Mouse (Mus musculus) embryonic facial prominence, embryonic 13.5 days (tissue): ENCODE data around the gene Bud23. TPM values are rescaled to one million over a fixed set of nuclear protein-coding genes. Genes with fewer than 3 reads are reported as not detected.

Experiments used
- ATAC-seq: fragments of 200-750 bp; cut with Nextera tagmentation; 2 replicates; pipeline ENCODE4 v1.8.0; 2017; ENCODE audit warnings: low read depth; ENCODE audit not compliant: insufficient number of reproducible peaks, insufficient read depth, low FRiP score, low TSS enrichment
- H3K27ac ChIP-seq: fragments of 300-500 bp; sonication (generic); 2 replicates; pipeline ENCODE4 v1.5.1; 2015; ENCODE audit warnings: moderate library complexity, mild to moderate bottlenecking, inconsistent platforms
- H3K27me3 ChIP-seq: fragments of 300-500 bp; sonication (generic); 2 replicates; pipeline ENCODE4 v1.6.1; 2015; ENCODE audit warnings: mild to moderate bottlenecking, inconsistent platforms
- H3K36me3 ChIP-seq: fragments of 300-500 bp; sonication (generic); 2 replicates; pipeline ENCODE4 v1.6.1; 2015; ENCODE audit warnings: mild to moderate bottlenecking, inconsistent platforms
- H3K4me1 ChIP-seq: fragments of 300-500 bp; sonication (generic); 2 replicates; pipeline ENCODE4 v1.6.1; 2015; ENCODE audit warnings: inconsistent platforms
- H3K4me2 ChIP-seq: fragments of 300-500 bp; sonication (generic); 2 replicates; pipeline ENCODE4 v1.6.1; 2015; ENCODE audit warnings: moderate library complexity, mild to moderate bottlenecking, inconsistent platforms
- H3K4me3 ChIP-seq: fragments of 300-500 bp; sonication (generic); 2 replicates; pipeline ENCODE4 v1.5.1; 2015; ENCODE audit warnings: mild to moderate bottlenecking, inconsistent platforms
- H3K9ac ChIP-seq: fragments of 300-500 bp; sonication (generic); 2 replicates; pipeline ENCODE4 v1.6.1; 2015; ENCODE audit warnings: mild to moderate bottlenecking, inconsistent platforms
- H3K9me3 ChIP-seq: fragments of 300-500 bp; sonication (generic); 2 replicates; pipeline ENCODE4 v1.6.1; 2016; ENCODE audit warnings: inconsistent platforms
- WGBS: fragments of 180-500 bp; shearing (Covaris S2); methylation state at CpG from one replicate; pipeline ENCODE4 v1.1.7; 2015; ENCODE audit warnings: mixed read lengths; 5-methylcytosine and 5-hydroxymethylcytosine counted together
- polyA plus RNA-seq: library from polyadenylated mRNA; unstranded; fragments of >200 nt; fragmentation: Nextera tagmentation; extraction: Ambion mirVana; gene quantifications from 2 replicates; pipeline ENCODE4 v1.2.1, GENCODE M21; 2015

Bud23 gene
- polyA plus RNA-seq, 1 experiment from 2014 or later: 147 TPM

DNA sequence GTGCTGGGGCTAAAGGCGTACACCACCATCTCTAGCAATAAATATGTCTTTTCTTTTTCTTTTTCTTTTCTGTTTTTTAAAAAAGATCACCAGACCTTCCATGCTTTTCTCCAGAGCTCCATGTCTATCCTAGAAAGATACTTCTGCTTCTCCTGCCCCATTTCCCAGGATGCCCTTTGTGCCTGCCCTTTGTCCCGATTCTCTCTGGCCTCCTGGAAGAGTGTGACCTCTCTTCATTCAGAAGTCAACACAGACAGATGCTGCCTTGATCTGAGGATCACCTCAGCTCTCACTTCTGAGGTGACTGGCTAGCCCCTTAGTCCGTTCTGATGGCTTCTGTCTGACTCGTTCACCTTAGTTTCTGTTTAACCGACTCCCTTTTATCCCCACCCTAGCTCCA, 15.8 kb upstream of the Bud23 start:
- ATAC-seq: no peak
- Histone ChIP-seq H3K4me1 (peaks cover 10% of the 10 kb centered on the region), H3K9ac (no peak overlapping the region), H3K36me3 (peaks cover 7% of the 10 kb centered on the region), H3K9me3 (no peaks in the 10 kb centered on the region), H3K27me3 (no peaks in the 10 kb centered on the region), H3K27ac (no peak overlapping the region), H3K4me3 (no peak overlapping the region), H3K4me2 (no peak overlapping the region)
- 86% methylated on average over 5 of the region's 5 CpGs for WGBS

DNA sequence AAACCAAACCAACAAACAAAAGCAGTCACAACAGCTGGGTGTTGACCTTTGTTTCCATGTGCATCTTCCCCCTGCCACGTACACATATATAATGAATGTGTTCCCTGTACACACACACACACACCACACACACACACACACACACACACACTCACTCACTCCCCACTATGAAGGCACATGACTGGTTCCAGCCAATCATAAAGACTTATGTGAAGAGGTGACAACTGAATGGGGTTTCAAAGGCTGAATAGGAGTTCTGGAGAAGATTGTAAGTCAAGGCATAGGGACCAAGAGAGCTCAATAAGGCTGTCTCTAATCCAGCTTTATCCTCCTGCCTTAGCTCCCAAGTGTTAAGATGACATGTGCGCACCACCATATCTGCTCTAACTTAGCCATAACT, 14.8 kb upstream of the Bud23 start:
- no peaks in the 10 kb centered on the region for H3K9me3 ChIP-seq

DNA sequence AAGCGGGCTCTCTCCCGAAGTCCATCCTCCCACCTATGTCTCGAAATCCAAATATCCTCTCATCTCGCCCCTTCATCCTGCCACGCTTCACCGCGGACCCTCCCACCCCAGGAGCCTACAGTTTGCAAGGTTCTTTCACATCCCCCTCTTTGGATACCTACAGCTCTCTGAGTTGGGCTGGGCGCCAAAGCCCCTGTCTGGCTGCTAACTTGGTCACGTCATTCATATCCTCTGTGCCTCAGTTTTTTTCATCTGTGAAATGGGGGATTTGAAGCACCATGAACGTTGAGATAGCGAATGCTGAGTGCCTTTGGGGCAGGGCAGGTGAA, 13.7 kb upstream of the Bud23 start:
- H3K9me3 ChIP-seq: no peaks in the 10 kb centered on the region

More for the DNA sequence above, 14.8 kb upstream of the Bud23 start:
- Histone ChIP-seq H3K4me2 (no peak overlapping the region), H3K36me3 (peaks cover 9% of the 10 kb centered on the region), H3K27ac (no peak overlapping the region), H3K4me3 (no peak overlapping the region), H3K27me3 (no peaks in the 10 kb centered on the region), H3K9ac (no peak overlapping the region), H3K4me1 (peaks cover 10% of the 10 kb centered on the region)
- 97% methylated on average over 2 of the region's 2 CpGs for WGBS
- no peak for ATAC-seq

DNA sequence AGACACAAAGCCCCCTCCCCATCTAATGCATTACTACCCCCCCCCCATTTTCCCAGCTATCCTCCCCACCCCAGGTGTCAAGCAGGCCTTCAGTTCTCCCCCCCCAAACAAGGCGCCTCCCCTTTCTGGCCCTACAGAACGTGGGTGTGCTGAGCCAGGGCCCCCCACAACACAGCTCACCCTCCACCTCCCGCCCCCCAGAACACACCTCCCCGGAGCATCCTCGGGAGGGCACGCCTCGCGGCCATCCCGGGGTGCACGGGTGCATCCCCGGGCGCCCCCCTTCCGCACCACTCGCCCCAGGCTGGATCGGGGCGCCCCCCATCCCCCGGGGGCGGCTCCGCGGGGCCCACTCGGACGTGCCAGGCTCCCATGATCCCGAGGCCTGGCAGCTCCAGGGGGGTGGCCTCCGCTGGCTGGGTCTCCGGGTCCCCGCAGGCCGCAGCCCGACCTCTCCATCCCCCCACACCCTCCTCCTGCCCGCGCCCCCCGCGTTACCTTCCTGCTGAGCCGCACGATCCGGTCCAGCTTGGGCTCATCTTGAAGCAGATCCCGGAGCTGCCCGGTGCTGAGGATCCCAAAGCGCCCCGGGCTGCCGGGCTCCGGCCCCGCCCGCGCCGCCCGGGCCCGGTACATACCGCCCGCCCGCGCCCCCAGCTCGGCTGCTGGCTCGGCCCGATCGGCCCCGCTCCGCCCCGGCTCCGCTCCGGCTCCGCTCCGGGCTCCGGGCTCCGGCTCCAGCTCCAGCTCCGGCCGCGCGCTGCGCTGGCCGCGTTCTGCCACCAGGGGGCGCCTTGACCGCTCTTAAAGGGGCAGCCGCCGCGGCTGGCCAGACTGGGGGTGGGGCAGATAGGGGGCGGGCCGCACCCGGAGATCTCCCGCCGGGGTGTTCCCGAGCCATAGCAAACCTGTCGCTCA, 13.1 kb upstream of the Bud23 start, which contains the start of gene Vps37d:
Gene Vps37d (minus strand): TSS at position 703 of the 918 bp plus-strand sequence.
- under 1% methylated on average over 80 of the region's 83 CpGs for WGBS
- peaks cover 23% of the 10 kb centered on the region for H3K4me1 ChIP-seq
- H3K4me2 ChIP-seq: peak within 1 kb of the TSS; percentile 71
- peak within 1 kb of the TSS; percentile 99 for H3K9ac ChIP-seq
- peak within 1 kb of the TSS; percentile 91 for H3K27ac ChIP-seq
- no peaks in the 10 kb centered on the region for H3K9me3 ChIP-seq
- no peaks in the 10 kb centered on the region for H3K27me3 ChIP-seq
- peak; percentile 69 for ATAC-seq
- H3K36me3 ChIP-seq: peaks cover 18% of the 10 kb centered on the region
- H3K4me3 ChIP-seq: peak within 1 kb of the TSS; percentile 98

More for the DNA sequence above, 13.7 kb upstream of the Bud23 start:
- WGBS: 1% methylated on average over 11 of the region's 11 CpGs
- ATAC-seq: peak; percentile 15; the same call in 1 of the 2 replicates
- Histone ChIP-seq H3K9ac (peak overlapping the region; percentile 99), H3K27ac (0 out of 2 replicates have a peak overlapping the region, but pooled peaks have one; percentile 91), H3K36me3 (peaks cover 13% of the 10 kb centered on the region), H3K4me3 (peak overlapping the region; percentile 98), H3K4me2 (peak overlapping the region; percentile 71), H3K27me3 (no peaks in the 10 kb centered on the region), H3K4me1 (peaks cover 19% of the 10 kb centered on the region)

DNA sequence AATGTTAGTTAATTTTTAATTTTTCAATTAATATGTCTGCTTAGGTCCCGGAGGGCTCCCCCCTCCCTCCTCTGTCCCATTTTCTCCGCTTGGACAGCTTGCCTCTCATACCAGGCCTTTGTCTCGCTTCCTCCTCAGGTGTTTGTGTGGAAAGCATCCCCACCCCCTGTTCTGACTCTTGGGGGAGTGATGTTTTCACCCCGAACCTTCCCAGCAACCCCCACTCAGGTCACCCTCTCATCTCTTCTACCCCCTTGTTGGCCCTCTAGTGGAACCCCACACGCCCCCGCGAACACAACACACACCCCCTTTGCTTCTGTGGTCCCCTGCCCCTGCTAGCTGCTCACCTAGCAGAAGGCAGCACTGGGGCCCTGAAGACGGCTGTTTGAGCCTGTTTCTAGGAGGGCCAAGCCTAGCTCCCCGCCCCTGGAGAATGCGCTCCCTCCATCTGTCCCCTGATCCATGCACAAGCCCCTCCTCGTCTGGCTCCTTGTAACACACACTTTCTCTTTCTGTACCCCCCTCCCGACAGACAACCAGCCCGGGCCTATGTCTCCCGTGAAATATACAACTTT, 12.3 kb upstream of the Bud23 start:
- Histone ChIP-seq H3K27me3 (no peaks in the 10 kb centered on the region), H3K4me2 (peak overlapping the region; percentile 71), H3K4me3 (peak overlapping the region; percentile 98), H3K9ac (peak overlapping the region; percentile 99), H3K27ac (peak overlapping the region; percentile 91), H3K4me1 (peaks cover 23% of the 10 kb centered on the region), H3K36me3 (peaks cover 26% of the 10 kb centered on the region), H3K9me3 (no peaks in the 10 kb centered on the region)
- ATAC-seq: peak; percentile 44
- WGBS: 16% methylated on average over 14 of the region's 14 CpGs

DNA sequence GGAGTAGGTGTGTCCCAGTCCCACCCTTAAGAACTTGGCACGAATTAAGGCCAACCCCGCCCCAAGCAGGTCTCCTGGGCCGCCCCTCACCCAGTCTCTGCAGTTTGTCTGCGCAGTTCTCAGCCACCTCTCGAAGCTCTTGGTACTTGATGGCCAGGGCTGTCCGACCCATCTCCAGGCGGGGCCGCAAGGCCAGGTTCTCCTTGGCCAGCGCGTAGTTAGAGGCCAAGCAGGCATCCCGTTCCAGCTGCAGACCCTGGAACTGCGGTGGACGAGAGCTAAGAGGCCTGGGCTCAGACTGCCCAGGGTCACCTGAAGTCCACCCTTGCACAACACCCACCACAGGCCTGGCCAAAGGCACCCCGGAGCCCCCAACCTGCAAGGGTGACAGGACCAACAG, 11.6 kb upstream of the Bud23 start:
- WGBS: 89% methylated on average over 14 of the region's 14 CpGs
- Histone ChIP-seq H3K4me2 (peak overlapping the region; percentile 71), H3K4me3 (peak overlapping the region; percentile 16), H3K27me3 (no peaks in the 10 kb centered on the region), H3K36me3 (peaks cover 29% of the 10 kb centered on the region), H3K4me1 (peaks cover 23% of the 10 kb centered on the region), H3K9ac (peak overlapping the region; percentile 99; the same call in 1 of the 2 replicates), H3K27ac (peak overlapping the region; percentile 91; the same call in 1 of the 2 replicates), H3K9me3 (no peaks in the 10 kb centered on the region)
- no peak for ATAC-seq

DNA sequence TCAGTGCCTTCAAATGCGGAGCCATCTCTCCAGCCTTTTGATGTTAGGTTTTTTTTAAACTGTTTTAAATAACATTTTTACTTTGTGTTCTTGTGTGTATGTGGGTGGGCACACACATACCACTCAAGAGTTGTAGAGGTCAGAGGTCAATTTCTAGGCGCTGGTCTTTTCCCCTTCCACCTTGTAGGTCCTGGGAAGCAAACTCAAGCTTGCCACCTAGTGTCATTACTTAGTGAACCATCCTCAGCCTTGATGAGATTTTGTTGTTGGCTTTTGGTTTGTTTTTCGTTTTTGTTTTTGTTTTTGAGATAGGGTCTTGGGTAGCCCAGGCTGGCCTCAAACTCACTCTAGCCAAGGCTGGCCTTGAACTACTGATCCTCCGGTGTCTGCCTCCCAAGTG, 10.9 kb upstream of the Bud23 start:
- peaks cover 33% of the 10 kb centered on the region for H3K36me3 ChIP-seq
- 73% methylated on average over 4 of the region's 4 CpGs for WGBS
- H3K4me1 ChIP-seq: peaks cover 23% of the 10 kb centered on the region
- no peak overlapping the region for H3K27ac ChIP-seq
- ATAC-seq: no peak
- H3K4me3 ChIP-seq: no peak overlapping the region
- H3K4me2 ChIP-seq: no peak overlapping the region
- no peaks in the 10 kb centered on the region for H3K9me3 ChIP-seq
- H3K27me3 ChIP-seq: no peaks in the 10 kb centered on the region
- no peak overlapping the region for H3K9ac ChIP-seq

DNA sequence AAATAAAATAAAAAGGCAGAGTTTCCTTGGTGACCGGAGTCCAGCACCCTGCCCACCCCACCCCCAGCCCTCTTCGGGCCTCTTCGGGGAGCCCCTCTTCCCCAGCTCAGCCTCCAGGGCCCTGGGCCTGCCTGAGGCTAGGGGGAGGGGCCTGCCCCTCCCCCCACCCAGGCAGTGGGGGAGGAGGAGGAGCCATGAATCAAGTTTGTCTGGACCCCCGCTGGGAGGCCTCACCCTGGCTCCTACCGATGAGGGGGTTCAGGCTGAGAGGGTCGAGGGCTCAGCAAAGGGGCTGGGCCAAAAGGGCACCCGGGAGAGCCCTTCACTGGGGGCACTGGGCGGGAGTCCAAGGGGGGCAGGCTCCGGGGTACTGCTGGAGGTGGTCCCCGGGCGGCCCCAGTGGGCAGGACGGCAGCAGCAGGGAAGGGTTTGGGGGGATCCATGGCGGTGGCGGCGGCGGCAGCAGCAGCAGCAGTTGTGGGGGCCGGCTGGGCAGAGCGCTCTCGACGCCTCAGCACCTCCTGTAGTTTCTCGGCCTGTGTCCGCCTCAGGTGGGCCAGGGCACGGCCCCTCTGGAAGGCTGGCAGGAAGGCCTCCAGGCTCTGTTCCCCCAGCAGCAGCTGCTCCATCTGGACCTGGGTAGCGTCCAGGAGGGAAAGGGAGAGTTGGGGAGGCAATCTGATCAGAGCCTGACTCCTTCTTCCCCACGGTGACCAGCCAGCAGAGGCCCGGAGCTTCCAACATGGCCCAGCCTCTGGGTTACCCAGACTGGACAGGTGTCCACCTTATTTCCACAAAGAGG, 8.8 kb upstream of the Bud23 start:
- H3K9ac ChIP-seq: peak overlapping the region; percentile 67
- H3K27me3 ChIP-seq: no peaks in the 10 kb centered on the region
- no peak overlapping the region for H3K27ac ChIP-seq
- ATAC-seq: no peak
- peaks cover 36% of the 10 kb centered on the region for H3K36me3 ChIP-seq
- WGBS: 23% methylated on average over 26 of the region's 26 CpGs
- H3K4me2 ChIP-seq: peak overlapping the region; percentile 40
- peaks cover 23% of the 10 kb centered on the region for H3K4me1 ChIP-seq
- no peaks in the 10 kb centered on the region for H3K9me3 ChIP-seq
- H3K4me3 ChIP-seq: no peak overlapping the region

DNA sequence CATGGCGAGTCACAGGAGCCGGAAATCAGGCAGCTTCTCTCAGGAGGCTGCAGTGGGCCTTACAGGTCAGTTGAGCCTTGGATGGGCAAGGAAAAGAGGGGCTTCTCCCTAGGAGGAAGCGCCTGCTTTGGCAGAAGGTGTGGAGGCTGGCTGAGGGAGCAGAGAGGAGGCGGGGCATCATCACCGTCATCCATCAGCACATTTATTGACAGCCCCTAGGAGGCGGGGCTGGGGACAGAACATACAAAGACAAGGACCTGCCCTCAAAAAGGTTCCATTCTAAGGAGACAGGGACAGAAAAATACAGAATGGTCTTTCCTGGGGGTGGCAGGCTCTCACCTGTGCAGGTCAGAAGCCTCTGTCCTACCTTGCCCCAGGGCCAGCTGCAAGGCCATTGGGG, 8.0 kb upstream of the Bud23 start:
- Histone ChIP-seq H3K27me3 (no peaks in the 10 kb centered on the region), H3K4me1 (peaks cover 23% of the 10 kb centered on the region), H3K9ac (no peak overlapping the region; the same call in 1 of the 2 replicates), H3K36me3 (peaks cover 44% of the 10 kb centered on the region), H3K27ac (no peak overlapping the region), H3K9me3 (no peaks in the 10 kb centered on the region), H3K4me2 (no peak overlapping the region), H3K4me3 (no peak overlapping the region)
- 64% methylated on average over 6 of the region's 6 CpGs for WGBS
- ATAC-seq: no peak

DNA sequence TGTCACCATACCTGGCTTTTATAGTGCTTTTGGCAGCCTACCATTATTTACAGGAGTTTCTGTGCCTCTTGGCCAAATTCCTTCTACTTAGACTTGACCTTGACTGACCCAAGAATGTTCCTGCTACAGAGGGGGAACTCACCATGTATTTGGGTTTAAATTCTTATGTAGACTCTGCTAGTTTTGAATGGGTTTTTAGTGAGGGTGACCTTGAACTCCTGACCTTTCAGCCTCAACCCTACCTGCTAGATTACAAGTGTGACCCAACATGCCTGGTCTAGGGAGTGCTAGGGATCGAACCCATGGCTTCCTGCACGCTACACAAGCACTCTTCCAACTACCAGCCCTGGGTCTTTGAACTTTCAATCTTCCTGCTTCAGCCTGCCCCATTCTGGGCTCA, 7.3 kb upstream of the Bud23 start:
- no peak overlapping the region for H3K4me2 ChIP-seq
- no peak overlapping the region for H3K4me3 ChIP-seq
- no peak overlapping the region for H3K9ac ChIP-seq
- no peak for ATAC-seq
- no peaks in the 10 kb centered on the region for H3K9me3 ChIP-seq
- H3K27ac ChIP-seq: no peak overlapping the region
- WGBS: 97% methylated on average over 2 of the region's 2 CpGs
- peaks cover 21% of the 10 kb centered on the region for H3K4me1 ChIP-seq
- H3K27me3 ChIP-seq: no peaks in the 10 kb centered on the region
- H3K36me3 ChIP-seq: peaks cover 51% of the 10 kb centered on the region

DNA sequence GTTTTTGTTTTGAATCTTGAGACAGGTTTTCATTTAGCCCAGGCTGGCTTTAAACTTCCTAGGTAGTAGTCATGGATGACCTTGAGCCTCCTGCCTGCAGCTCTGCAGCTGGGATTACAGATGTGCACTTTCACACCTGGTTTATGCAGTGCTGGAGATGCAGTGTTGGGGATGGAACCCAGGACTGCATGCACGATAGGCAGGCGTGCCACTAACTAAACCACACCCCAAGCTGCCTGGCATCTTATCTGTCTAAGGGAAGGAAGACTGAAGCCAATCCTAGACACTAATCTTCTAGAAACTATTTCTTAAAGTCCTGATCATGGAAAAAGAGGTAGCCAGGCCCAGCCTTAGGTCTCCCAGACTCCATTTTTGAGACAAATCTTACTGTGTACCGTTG, 5.7 kb upstream of the Bud23 start:
- peaks cover 59% of the 10 kb centered on the region for H3K36me3 ChIP-seq
- H3K4me2 ChIP-seq: no peak overlapping the region
- no peak overlapping the region for H3K4me3 ChIP-seq
- WGBS: 91% methylated on average over 3 of the region's 3 CpGs
- H3K27me3 ChIP-seq: no peaks in the 10 kb centered on the region
- peaks cover 18% of the 10 kb centered on the region for H3K4me1 ChIP-seq
- no peak overlapping the region for H3K9ac ChIP-seq
- H3K27ac ChIP-seq: no peak overlapping the region
- no peak for ATAC-seq
- H3K9me3 ChIP-seq: no peaks in the 10 kb centered on the region
